Mouse (Mus musculus): ENCODE data around the gene Rcsd1. TPM values are rescaled to one million over a fixed set of nuclear protein-coding genes. Genes with fewer than 3 reads are reported as not detected.

Gene Rcsd1
- total RNA-seq, 2 experiments from 2014 or later: 6.8 to 6.9 TPM

DNA sequence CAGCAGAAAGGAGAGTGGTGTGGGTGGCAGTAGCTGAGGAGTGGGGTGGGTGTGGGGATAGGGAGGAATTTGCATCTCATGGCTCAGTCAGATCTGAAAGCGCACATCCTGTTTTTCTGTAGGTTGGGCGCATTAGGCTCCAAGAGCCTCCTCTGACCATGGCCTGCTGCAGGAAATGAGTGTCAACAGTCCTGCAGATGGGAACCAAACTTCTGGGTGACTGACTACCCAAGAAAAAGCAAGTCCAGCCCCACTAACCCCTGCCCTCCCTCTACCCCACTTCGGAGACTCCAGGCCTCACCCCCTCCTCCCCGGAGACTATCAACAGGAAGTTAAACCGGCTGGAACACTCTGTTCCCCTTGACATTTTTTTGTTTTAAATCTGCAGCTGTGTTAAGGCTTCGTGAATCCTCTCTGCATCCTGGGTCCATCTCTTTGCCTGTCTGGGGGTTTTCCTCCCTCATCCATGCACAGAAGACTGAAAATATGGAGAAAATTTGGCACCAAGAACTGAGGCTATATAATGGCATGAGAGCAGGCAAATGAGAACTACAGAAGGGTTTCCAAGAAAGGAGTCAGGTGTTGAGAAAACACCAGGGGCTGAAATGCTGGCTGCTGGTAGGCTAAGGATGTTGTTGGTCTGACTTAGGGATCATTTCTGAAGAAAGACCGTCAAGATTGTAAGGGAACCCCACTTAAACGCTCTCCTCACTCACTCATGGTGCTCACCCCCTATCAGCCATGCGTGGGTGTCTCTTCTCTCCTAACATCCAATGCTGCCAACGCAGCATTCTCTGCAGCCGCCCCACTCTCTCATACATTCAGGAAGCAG lies 8.4 kb upstream of the Rcsd1 start:
- DNase-seq (ENCODE audit: low spot score in 2 of 2): no peak

DNA sequence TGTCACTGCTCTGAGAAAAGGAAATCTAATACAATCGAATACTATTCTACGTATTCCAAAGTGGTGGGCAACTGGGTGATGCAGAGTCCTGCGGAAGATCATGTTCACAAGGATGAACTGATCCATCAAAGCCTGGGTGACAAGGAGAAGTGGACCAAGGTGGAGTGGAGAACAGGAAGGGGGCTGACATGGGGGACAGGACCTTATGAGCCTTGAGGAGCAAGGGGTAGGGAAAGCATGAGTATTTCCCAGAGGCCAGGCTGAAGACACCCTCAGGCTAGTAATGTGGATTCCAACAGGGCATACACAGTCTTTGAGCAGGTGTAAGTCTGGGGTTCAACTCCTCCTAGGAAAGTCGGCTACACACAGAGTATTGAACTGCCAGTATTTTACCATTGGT lies 6.9 kb upstream of the Rcsd1 start:
- no peak for DNase-seq (ENCODE audit: low spot score in 2 of 2)

DNA sequence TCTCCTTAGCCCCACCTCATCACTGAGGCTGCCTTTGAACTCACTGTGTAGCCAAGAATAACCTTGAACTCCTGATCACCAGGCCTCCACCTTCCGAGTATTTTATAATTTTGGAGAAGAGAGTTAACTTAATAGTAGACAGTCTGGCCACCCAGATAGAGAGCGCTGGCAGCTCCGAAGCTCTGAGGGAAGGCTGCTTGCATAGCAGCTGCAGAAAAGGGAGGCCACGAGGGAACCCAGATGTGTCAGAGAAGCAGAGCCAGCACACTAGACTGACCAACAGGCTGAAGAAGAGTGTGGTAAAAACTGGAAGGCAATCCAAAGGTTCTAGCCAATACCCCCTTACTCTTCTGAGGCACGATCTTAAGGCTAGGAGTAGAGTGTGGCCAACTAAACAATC lies 4.2 kb upstream of the Rcsd1 start:
- DNase-seq (ENCODE audit: low spot score in 2 of 2): no peak

DNA sequence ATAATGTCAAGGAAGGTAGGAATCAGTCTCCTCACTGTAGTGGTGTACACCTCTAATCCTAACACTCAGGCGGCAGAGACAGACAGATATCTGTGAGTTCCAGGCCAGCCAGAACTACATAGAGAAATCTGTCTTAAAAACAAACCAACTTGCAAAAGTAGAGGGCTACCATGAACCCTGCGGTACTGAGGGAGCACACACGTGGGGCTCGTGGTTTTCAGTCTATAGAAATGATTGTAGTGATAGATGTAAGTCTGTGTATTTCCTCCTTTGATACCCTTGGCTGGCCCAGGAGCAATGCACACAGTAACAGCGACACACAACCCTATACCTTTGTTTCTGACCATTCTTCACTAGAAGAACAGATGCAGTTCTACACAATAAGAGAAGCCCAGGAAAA lies 2.4 kb upstream of the Rcsd1 start:
- DNase-seq (ENCODE audit: low spot score in 2 of 2): no peak

DNA sequence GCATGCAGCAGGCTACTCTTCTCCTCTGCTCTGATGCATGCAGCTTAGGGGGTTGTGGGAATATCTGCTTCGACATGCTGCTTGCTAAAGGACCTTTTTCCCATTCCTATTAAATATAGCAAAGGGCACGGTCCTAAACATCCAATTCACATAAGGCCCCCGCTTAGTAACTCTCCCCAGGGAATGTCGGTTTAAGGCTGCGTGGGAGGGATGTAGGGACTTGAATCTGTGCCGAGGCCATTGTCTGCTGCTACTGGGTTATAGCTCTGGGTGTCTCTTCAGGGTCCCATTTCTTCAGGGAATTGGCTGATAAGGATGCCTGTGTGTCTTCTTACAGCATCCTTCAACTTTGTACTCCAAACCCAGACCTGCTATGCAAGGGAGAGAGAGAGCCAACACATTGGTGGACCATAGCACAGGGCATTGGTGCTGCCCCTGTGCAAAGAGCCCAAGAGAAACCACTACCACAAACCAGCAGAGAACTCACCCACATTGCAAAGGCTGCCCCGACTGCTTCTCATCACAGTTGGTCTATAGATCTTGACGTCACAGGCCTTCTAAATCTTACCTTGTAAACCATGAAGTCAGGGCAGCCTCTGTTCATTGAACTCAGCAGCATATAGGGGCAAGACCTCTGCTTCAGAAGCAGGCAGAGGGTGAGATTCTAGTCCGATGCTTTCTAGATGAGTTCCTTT lies 724 bp downstream of the Rcsd1 start:
- no peak for DNase-seq (ENCODE audit: low spot score in 2 of 2)

DNA sequence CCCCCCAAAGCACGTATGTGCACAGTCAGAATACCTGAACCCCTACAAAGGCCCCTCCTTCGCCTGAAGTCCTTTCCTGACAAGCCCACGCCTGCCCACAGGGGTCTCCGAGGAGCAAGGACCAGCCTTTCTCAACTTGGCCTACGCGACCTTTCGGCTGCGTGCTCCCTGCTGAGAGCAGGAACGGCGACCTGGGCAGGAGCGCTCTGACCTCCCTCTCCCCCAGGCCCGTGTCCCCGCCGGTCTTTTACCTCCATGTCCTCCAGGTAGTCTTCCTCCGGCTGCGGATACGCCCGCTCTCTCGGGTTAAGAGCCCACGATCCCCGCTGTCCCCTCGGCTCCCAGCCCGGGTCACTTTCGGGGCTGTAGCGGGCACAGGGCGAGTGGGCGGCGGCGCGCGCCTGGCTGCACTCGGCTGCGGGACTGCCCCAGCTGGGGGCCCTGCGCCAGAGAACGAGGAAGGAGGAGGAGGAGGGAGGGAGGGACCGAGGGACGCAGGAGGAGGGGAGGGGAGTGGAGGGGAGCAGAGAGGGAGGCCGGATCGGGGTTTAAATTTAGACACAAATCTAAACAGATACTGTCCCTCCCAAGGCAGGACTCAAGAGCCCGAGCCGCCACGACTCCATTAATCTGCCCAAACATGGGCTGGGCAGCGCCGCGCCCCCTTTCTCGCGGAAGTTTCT lies 1.8 kb downstream of the Rcsd1 start:
- peak in 1 of 2 experiments; percentile 33 for DNase-seq (ENCODE audit: low spot score in 2 of 2)

DNA sequence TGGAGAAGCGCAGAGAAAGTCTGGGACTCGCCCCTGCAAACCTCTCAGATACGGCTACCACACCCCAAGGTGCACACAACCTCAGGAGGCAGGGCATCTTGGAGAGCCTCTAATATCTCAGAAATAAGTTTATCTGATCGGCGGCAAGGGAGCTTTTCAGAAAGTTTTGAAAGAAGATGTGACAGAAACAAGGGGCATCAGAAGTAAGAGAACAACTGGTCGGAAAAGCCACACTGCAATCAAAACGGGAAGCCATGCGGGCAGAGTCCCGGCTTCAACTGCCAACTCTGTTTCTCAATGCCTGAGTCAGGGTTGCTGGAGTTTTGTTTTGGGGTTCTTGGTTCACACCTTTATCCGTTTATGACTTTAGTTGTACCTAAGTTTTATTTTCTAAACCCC lies 2.3 kb downstream of the Rcsd1 start:
- DNase-seq (ENCODE audit: low spot score in 2 of 2): no peak

DNA sequence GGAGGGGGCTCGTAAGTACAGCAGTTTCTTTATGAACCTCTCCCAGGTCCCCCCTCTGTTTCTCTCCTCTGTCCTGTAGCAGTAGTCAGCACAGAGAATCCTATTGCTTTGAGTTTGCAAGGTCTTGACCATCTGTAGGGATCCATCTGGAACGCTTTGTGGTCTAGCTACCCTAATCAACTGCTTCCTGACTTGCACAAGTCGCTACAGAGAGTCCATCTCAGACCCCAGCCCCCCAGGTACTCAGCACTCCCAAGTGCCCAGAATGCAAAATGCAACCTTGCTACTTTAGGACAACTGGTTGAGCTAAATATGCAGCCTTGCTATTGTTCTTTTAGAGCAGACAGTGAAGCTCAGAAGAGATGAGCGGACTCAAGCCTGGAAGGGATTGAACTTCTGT lies 3.1 kb downstream of the Rcsd1 start:
- no peak for DNase-seq (ENCODE audit: low spot score in 2 of 2)

DNA sequence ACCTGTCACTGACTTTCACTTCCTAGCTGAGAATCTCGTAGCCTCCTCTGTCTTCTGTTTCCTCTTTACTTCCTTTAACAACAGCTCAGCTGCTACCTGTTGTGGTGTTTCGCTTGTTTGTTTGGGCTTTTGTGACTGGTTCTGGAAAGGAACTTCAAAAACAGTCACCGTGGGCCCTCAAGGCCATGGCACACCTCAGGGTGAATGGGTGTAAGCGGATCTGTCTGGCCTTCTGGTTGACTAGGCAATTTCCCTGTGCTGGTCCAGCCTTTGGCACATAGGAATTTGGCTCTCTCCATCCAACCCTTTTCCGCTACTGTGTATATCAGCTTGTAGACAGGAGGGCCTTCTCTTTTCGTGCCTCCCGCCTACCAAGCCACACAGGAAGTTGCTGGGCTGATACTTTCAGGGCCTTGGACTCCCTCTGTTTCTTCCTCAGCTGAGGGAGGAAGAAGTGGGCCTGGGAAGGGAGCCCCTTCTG lies 3.6 kb downstream of the Rcsd1 start:
- no peak for DNase-seq (ENCODE audit: low spot score in 2 of 2)

DNA sequence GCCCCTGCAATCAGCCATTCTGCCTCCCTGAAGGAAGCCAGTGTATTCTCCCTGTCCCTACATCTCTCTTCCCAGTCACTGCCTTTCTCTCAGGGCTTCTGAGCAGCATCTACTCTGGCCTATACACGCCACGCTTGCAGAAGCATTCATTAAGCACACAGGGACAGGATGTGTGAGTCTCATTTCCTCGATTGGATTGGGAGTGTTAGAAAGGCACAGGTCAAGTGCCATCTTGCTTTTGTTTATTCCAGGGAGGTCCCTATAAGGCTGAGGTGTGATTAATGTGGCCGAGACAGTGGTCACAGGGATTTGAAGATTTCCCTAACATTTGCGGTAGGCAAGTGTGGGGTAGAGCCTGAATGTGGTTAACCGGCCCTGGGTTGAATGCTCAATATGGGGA lies 4.2 kb downstream of the Rcsd1 start:
- DNase-seq (ENCODE audit: low spot score in 2 of 2): no peak

DNA sequence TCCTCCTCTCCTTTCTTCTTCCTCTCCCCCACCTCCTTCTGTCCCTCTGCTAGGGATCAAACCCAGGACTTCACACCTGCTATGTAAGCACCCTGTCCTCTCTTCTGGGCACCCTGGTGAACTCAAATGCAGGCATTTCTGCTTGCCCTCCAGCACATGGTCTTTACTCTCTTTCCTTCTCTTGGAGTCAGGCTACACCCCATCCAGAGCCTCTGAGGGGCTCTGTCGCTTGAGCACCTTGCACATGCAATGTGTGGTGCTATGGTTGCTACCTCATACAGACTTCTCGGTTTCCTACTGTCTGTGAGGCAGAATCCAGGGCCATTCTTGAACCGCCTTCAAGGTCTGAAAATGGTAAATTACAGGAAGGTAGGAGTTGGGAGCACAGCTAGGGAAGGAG lies 4.7 kb downstream of the Rcsd1 start:
- no peak for DNase-seq (ENCODE audit: low spot score in 2 of 2)

DNA sequence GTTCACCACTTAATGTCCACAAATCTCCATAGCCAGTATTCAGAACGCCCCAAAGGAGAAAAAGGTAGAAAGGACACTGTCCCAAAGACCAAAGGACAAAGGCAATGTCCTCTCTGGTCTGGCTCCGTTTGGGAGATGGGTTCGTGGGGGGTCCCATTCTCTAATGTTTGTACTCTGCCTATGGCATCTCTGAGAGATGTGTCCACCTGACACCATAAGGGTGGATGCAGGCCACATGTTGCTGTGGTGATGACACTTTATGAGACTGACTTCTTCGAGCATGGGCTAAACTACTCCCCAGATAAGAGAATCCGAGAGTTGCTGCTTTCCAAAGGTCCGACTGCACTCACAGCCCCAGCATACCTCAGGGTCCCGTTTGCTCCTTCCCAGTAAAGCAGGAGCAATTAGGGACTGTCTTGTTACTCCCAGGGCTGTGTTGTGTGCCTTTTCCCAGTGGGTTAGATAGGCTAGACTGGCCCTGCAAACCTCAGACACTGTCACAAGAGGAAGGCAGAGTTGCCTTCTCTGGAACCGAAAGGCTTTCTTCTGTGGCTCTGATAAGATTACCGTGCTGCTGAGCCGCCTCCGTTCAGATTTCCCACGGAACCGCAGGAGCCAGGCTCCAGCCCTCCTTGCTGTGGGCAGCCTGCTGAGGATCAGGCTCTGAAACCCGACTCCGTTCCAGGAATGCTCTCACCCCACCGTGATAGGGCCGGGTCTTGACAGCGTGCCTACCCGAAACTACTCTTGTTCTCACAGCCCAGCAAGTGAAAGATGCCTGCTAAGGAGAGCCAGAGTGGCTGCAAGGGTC lies 7.1 kb downstream of the Rcsd1 start:
- DNase-seq (ENCODE audit: low spot score in 2 of 2): no peak

DNA sequence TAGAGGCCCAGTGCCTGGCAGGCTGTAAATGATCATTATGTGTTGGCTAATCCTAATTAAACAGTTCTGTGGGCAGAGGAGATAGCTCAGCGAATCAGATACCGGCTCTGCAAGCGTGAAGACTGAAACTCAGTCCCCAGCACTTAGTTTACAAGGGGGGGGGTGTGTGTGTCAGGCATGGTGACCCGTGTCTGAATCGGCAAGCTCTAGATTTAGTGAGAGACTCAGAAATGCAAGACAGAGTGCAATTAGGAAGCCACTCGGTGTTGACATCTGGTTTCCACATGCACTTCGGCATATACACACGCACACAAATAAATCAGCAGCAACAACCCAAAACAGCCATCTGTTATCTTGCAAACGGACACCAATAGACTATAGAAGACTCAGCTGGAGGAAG lies 8.0 kb downstream of the Rcsd1 start:
- no peak for DNase-seq (ENCODE audit: low spot score in 2 of 2)

DNA sequence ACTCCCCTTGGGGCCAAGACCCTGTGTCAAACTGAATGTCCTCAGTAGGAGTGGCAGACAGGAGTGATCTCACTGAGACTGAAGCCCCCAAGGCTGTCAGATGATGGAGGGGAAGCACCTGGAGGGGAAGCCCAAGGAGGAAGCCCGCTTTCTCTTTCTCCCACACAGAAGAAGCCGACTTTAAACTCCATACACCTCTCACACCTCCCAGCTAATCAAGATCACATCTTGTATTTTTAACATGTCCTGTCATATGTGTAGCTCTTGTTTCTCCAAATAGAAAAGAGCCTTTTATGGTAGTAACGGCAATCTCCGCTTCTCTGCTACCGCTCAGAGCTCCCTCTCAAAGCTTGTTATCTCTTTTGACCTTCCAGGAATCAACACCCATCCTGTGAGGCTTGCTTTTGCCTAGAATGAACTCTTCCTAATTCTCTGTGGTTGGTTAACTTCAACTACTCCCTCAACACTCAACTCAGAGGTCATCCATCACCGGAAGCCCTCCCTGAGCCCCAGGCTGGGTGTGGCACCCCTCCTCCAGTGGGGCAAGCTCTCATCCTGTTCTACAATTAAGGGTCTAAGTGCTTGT lies 8.5 kb downstream of the Rcsd1 start:
- no peak for DNase-seq (ENCODE audit: low spot score in 2 of 2)

DNA sequence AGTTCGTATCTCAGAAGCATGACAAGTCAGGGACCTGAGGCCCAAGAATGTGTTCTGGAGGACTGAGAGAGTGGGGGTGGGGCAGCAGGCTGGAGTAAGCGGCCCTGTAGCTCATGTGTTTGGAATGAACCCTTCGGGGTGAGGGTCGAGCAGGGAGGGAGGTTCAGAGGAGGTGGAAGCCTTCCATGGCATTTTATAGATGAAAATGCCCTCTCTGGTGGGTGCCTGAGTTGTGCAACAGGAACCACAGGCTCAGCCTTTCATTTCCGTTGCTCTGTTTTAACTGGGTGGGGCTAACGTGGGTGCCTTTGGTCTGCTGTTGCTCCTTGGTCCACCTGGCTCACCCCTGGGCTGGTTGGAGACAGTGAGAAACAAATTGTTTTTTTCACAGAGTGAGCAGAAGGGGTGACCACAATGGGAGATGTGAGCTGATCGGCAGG lies 9.2 kb downstream of the Rcsd1 start:
- no peak for DNase-seq (ENCODE audit: low spot score in 2 of 2)

DNA sequence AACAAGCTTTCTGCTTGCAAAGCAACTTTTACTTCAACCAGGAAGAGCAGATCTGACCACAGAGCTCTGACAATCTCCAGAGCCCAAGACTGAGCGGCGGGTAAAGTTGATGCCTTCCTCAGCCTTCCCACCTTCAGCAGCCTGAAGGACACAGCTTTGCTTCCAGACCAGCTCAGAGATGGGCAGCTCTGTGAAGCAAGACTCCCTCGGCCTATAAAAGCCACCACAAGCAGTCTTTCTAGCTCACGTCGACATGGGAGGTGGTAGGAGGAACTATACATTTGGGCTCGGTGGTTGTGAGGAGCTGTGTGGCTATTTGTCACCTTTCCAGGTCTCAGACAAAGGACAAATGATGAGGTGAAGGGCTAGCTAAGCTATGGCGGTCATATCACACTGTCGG lies 11.9 kb downstream of the Rcsd1 start:
- DNase-seq (ENCODE audit: low spot score in 2 of 2): no peak

DNA sequence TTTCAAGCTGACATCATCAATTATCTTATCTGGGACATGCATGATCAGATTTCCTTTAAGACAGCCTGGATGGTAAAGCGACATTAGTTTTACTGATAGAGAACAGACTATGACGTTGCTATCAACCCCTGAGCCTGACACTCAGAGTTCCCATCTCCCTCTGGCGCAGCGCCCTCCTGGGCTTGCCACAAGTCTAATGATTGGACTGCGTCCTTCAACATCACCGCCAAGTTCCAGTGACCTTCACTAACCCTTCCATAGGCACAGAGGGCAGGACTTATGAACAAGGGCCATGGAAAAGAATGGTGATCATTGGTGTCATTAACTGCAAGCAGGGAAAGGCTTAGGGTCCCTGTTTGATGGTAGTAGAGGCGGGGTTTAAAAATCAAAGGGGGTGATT lies 12.7 kb downstream of the Rcsd1 start:
- no peak for DNase-seq (ENCODE audit: low spot score in 2 of 2)

DNA sequence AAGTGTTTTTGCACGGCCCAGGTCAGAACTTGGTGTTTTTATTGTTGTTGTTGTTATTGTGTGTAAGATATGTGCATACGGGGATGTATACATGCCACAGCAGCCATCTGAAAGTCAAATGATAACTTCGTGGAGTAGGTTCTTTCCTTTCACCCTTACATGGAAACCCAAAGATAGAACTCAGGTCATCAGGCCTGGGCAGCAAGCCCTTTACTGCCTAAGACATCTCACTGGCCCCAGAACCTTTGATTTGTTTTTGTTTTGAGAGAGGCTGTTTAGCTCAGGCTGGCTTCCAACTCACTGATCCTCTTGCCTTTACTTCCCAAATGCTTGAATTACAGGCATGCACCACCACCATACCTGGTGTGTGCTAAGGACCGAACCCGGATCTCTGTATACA lies 13.5 kb downstream of the Rcsd1 start:
- no peak for DNase-seq (ENCODE audit: low spot score in 2 of 2)

DNA sequence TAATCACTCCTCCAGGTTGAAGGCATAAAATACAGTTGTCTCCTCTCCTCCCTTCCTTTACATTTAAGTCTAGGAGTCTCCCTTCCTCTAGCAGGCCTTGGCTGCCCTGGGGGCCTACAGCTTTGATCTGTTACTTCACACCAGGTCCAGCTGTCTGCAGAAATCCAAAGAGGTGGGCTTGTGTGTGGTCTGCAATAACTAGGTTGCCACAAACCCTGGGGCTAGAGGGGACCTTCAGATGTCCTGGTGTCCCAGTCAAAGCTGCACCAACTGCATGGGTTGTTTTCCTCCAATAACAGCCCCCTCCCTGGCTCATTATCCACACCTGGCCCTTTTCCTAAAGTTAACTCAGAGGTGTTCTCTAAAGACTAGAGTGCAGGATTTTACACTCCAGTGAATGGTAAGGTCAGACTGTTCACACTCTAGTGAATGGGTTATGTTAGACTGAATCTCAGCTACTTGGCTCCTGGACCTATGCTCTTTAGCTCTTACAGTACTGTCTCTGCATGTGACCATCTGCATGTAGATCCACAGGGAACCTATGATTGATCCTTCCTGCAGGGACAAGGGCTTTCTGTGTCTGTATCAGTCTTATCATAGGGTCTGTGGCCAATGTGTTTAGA lies 14.1 kb downstream of the Rcsd1 start:
- no peak for DNase-seq (ENCODE audit: low spot score in 2 of 2)

DNA sequence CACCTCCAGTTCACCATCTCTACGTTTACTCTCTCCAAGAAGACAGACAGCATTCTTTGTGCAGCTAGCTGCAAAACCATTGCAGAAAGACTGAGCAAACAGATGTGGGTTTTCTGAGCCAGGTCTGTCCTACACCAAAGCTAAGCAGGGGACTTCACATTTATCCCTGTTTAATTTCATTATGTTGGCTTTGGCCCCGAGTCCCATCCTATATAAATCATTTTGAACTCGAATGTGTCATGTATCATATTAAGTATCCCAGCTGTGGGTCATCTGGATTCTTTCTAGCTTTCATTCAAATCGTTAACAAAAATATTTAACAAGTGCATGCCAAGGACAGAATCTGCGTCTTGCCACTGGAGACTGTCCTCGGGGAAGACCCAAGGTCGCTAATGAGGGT lies 15.7 kb downstream of the Rcsd1 start:
- DNase-seq (ENCODE audit: low spot score in 2 of 2): no peak

All from layer of hippocampus, postnatal 10 days (tissue).